Mouse (Mus musculus) myocyte (in vitro differentiated cells): ENCODE results near the gene Cdk2ap2. TPM values are rescaled to one million over a fixed set of nuclear protein-coding genes. Genes with fewer than 3 reads are reported as not detected.

Experiments
- H3K27me3 ChIP-seq: one replicate; pipeline ENCODE4 v1.6.1; 2011; ENCODE audit not compliant: control insufficient read depth, insufficient read depth, insufficient read length
- H3K36me3 ChIP-seq: one replicate; pipeline ENCODE4 v1.6.1; 2011; ENCODE audit not compliant: control insufficient read depth, insufficient read depth
- H3K4me2 ChIP-seq: one replicate; pipeline ENCODE4 v1.6.1; 2011; ENCODE audit warnings: low read depth, control low read depth
- H3K4me3 ChIP-seq: one replicate; pipeline ENCODE4 v1.5.1; 2011; ENCODE audit warnings: mild to moderate bottlenecking, control low read depth, moderate library complexity
- H3K79me2 ChIP-seq: one replicate; pipeline ENCODE4 v1.6.1; 2011; ENCODE audit not compliant: control insufficient read depth, insufficient read depth
- H3ac ChIP-seq: one replicate; pipeline ENCODE4 v1.6.1; 2011; ENCODE audit not compliant: control insufficient read depth, insufficient read length
- CEBPB ChIP-seq: IDR thresholded peaks from 2 replicates; pipeline ENCODE4 v1.6.1; 2011; ENCODE audit warnings: mild to moderate bottlenecking, moderate library complexity; ENCODE audit not compliant: poor library complexity, insufficient read depth, severe bottlenecking
- E2F4 ChIP-seq: IDR thresholded peaks from one replicate; pipeline ENCODE4 v1.6.1; 2011; ENCODE audit warnings: mild to moderate bottlenecking, control low read depth, moderate library complexity; ENCODE audit not compliant: insufficient read depth
- MAX ChIP-seq: IDR thresholded peaks from one replicate; pipeline ENCODE4 v1.6.1; 2011; ENCODE audit warnings: low read depth, mild to moderate bottlenecking, control low read depth
- MYOD1 ChIP-seq, 3 experiments: IDR thresholded peaks; one replicate each; pipeline ENCODE4 v1.6.1; 2011; ENCODE audit warnings: control low read depth in 2 of 3, low read depth in 2 of 3, mild to moderate bottlenecking in 2 of 3, moderate library complexity in 1 of 3; ENCODE audit not compliant: insufficient read length in 2 of 3, control insufficient read depth in 1 of 3
- MYOG ChIP-seq, 3 experiments: IDR thresholded peaks; one replicate each; pipeline ENCODE4 v1.6.1; 2011; ENCODE audit warnings: control low read depth in 2 of 3, low read depth in 2 of 3, mild to moderate bottlenecking in 2 of 3; ENCODE audit not compliant: insufficient read length in 2 of 3, control insufficient read depth in 1 of 3, insufficient read depth in 1 of 3
- POLR2A ChIP-seq: IDR thresholded peaks from one replicate; pipeline ENCODE4 v1.6.1; 2011; ENCODE audit warnings: low read depth, mild to moderate bottlenecking, control low read depth, moderate library complexity; ENCODE audit not compliant: insufficient read length
- POLR2AphosphoS2 ChIP-seq: IDR thresholded peaks from one replicate; pipeline ENCODE4 v1.6.1; 2011; ENCODE audit warnings: low read depth, control low read depth; ENCODE audit not compliant: insufficient read length
- REST ChIP-seq: IDR thresholded peaks from one replicate; pipeline ENCODE4 v1.6.1; 2011; ENCODE audit warnings: mild to moderate bottlenecking, control low read depth, moderate library complexity; ENCODE audit not compliant: insufficient read depth, insufficient read length
- SRF ChIP-seq: IDR thresholded peaks from one replicate; pipeline ENCODE4 v1.6.1; 2011; ENCODE audit warnings: low read depth; ENCODE audit not compliant: control insufficient read depth, insufficient read length
- TCF12 ChIP-seq: IDR thresholded peaks from one replicate; pipeline ENCODE4 v1.6.1; 2011; ENCODE audit warnings: mild to moderate bottlenecking, control low read depth; ENCODE audit not compliant: poor library complexity, insufficient read depth, severe bottlenecking
- TCF3 ChIP-seq: IDR thresholded peaks from one replicate; pipeline ENCODE4 v1.6.1; 2011; ENCODE audit warnings: low read depth, control low read depth; ENCODE audit not compliant: insufficient read length
- USF1 ChIP-seq: IDR thresholded peaks from one replicate; pipeline ENCODE4 v1.6.1; 2011; ENCODE audit warnings: low read depth, mild to moderate bottlenecking, control low read depth, moderate library complexity
- polyA plus RNA-seq: library from polyadenylated mRNA; unstranded; fragments of >200 nt; fragmentation: generic; extraction: Trizol; gene quantifications from one replicate; pipeline ENCODE4 v1.2.1, GENCODE M21; 2012; ENCODE audit warnings: missing spikeins

Gene Cdk2ap2
- polyA plus RNA-seq, 1 experiment = 148 TPM

GRCm38 (mm10) chr19:4104675-4105194 is 7.8 kb downstream of the Cdk2ap2 start:
- Histone ChIP-seq H3K36me3 (no peaks in the 10 kb centered on the region), H3K79me2 (peaks cover 5% of the 10 kb centered on the region), H3ac (no peak overlapping the region), H3K4me3 (no peak overlapping the region), H3K4me2 (no peak overlapping the region), H3K27me3 (no peaks in the 10 kb centered on the region)
- TF ChIP-seq TCF12 (no peak), MYOG (IDR thresholded peaks at IDR 0.05; ENCODE audit: control insufficient read depth in 1 of 3, insufficient read depth in 1 of 3, insufficient read length in 2 of 3, low read depth in 2 of 3) (no peak), SRF (no peak), E2F4 (no peak), CEBPB (no peak), MYOD1 (IDR thresholded peaks at IDR 0.05; ENCODE audit: control insufficient read depth in 1 of 3, insufficient read length in 2 of 3, low read depth in 2 of 3) (no peak)

DNA sequence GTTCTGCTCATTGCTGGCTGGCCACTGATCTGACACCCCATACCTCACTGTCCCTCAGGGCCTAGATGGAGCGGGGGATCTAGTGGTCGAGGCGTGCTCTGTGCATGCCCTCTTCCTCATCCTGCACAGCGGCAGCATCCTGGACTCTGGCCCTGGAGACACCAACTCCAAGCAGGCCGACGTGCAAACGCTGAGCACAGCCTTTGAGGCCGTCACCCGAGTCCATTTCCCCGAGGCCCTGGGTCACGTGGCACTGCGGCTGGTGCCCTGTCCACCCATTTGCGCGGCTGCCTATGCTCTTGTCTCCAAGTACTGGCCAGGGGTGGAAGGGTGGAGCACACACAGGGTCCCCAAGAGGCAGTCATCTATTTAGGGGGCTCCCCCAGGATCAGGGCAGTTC is 9.7 kb downstream of the Cdk2ap2 start:
- peaks cover 3% of the 10 kb centered on the region for H3K36me3 ChIP-seq
- no peaks in the 10 kb centered on the region for H3K27me3 ChIP-seq
- no peak overlapping the region for H3ac ChIP-seq
- no peak overlapping the region for H3K4me2 ChIP-seq
- TF ChIP-seq MAX = no peak
- TF ChIP-seq SRF = no peak
- TF ChIP-seq POLR2A = no peak
- TF ChIP-seq E2F4 = no peak
- no peak for TF ChIP-seq CEBPB
- TF ChIP-seq USF1 = no peak
- no peak for TF ChIP-seq MYOG (IDR thresholded peaks at IDR 0.05; ENCODE audit: control insufficient read depth in 1 of 3, insufficient read depth in 1 of 3, insufficient read length in 2 of 3, low read depth in 2 of 3)
- no peak for TF ChIP-seq REST
- TF ChIP-seq TCF3 = no peak
- no peak for TF ChIP-seq MYOD1 (IDR thresholded peaks at IDR 0.05; ENCODE audit: control insufficient read depth in 1 of 3, insufficient read length in 2 of 3, low read depth in 2 of 3)
- TF ChIP-seq POLR2AphosphoS2 = no peak
- TF ChIP-seq TCF12 = no peak
- no peaks in the 10 kb centered on the region for H3K79me2 ChIP-seq
- H3K4me3 ChIP-seq = no peak overlapping the region

GRCm38 (mm10) chr19:4108535-4108934 is 11.6 kb downstream of the Cdk2ap2 start:
- peaks cover 5% of the 10 kb centered on the region for H3K36me3 ChIP-seq
- no peak for TF ChIP-seq POLR2AphosphoS2
- TF ChIP-seq E2F4 = no peak
- no peak for TF ChIP-seq USF1
- TF ChIP-seq MAX = no peak
- TF ChIP-seq SRF = no peak
- no peak for TF ChIP-seq MYOG (IDR thresholded peaks at IDR 0.05; ENCODE audit: control insufficient read depth in 1 of 3, insufficient read depth in 1 of 3, insufficient read length in 2 of 3, low read depth in 2 of 3)
- TF ChIP-seq POLR2A = no peak
- no peak for TF ChIP-seq TCF3
- no peak for TF ChIP-seq MYOD1 (IDR thresholded peaks at IDR 0.05; ENCODE audit: control insufficient read depth in 1 of 3, insufficient read length in 2 of 3, low read depth in 2 of 3)
- TF ChIP-seq CEBPB = no peak
- no peak for TF ChIP-seq REST
- TF ChIP-seq TCF12 = no peak
- H3K27me3 ChIP-seq = no peaks in the 10 kb centered on the region
- H3ac ChIP-seq = no peak overlapping the region
- H3K4me2 ChIP-seq = no peak overlapping the region
- no peak overlapping the region for H3K4me3 ChIP-seq
- no peaks in the 10 kb centered on the region for H3K79me2 ChIP-seq

GRCm38 (mm10) chr19:4112063-4112960 is 15.3 kb downstream of the Cdk2ap2 start:
- Histone ChIP-seq H3K27me3 (no peaks in the 10 kb centered on the region), H3ac (no peak overlapping the region), H3K36me3 (peaks cover 22% of the 10 kb centered on the region), H3K4me3 (no peak overlapping the region), H3K4me2 (peak overlapping the region; percentile 27), H3K79me2 (no peaks in the 10 kb centered on the region)
- TF ChIP-seq REST = no peak

DNA sequence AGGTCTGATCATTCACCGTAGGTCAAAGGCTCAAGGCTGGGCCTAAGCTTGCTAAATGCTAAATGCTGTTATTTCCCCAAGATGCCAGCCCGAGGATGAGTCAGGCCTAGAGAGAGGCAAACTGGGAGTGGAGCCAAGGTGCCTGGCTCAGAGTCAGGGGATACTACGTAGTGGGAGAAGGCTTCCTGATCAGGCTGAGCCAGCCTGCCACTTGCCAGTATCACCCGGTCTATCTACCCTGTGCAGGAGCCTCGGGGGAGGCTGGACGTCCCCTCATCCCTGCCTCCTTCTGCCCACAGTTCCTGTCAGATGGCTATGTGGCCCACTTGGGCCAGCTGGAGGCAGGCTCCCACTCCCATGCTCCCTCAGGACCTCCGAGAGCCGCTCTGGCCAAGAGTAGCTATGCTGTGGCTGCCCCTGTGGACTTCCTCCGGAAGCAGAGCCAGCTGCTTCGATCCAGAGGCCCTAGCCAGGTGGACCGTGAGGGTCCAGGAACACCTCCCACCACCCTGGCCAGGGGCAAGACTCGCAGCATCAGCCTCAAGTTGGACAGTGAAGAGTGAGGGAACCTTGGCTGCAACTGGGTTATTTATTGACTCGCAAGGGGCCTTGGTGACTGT is 16.3 kb downstream of the Cdk2ap2 start:
- Histone ChIP-seq H3K4me3 (no peak overlapping the region), H3K27me3 (no peaks in the 10 kb centered on the region), H3K4me2 (peak overlapping the region; percentile 59), H3ac (no peak overlapping the region), H3K79me2 (no peaks in the 10 kb centered on the region), H3K36me3 (peaks cover 23% of the 10 kb centered on the region)
- TF ChIP-seq E2F4 (no peak), USF1 (no peak), MAX (no peak), CEBPB (no peak), MYOD1 (IDR thresholded peaks at IDR 0.05; ENCODE audit: control insufficient read depth in 1 of 3, insufficient read length in 2 of 3, low read depth in 2 of 3) (peak in 1 of 3 experiments; percentile 6), POLR2A (peak; percentile 31)
